Mouse (Mus musculus): ENCODE measurements around the gene Mrpl41.
"Not testable (repeated sequence)": the region's sequence is repeated elsewhere in the genome, so short reads cannot be mapped to it uniquely, and the experiment has no call there.

Mrpl41 gene

GRCm38 (mm10) chr2:24974906-24975703 lies at the start of gene Mrpl41:
TSS of gene Mrpl41 (minus strand) at chr2:24975098.
- peak; percentile 86 for DNase-seq (ENCODE audit: low spot score)

- no peak for DNase-seq (ENCODE audit: low spot score)
These were observed 47.8 kb upstream of the Mrpl41 start for GRCm38 (mm10) chr2:25022678-25023077.

- DNase-seq (ENCODE audit: low spot score): no peak
These were observed 33.4 kb upstream of the Mrpl41 start for GRCm38 (mm10) chr2:25008250-25008649.

- DNase-seq (ENCODE audit: low spot score): no peak
These were observed 31.9 kb upstream of the Mrpl41 start for GRCm38 (mm10) chr2:25006767-25007166.

- DNase-seq (ENCODE audit: low spot score): no peak
These were observed 29.3 kb upstream of the Mrpl41 start for GRCm38 (mm10) chr2:25003946-25004786.

- no peak for DNase-seq (ENCODE audit: low spot score)
These were observed 25.8 kb upstream of the Mrpl41 start for GRCm38 (mm10) chr2:25000544-25001235.

- no peak for DNase-seq (ENCODE audit: low spot score)
These were observed 21.6 kb upstream of the Mrpl41 start for GRCm38 (mm10) chr2:24996471-24996870.

- DNase-seq (ENCODE audit: low spot score): no peak
These were observed 20.4 kb upstream of the Mrpl41 start for GRCm38 (mm10) chr2:24995332-24995731.

- no peak for DNase-seq (ENCODE audit: low spot score)
These were observed 12.9 kb upstream of the Mrpl41 start for GRCm38 (mm10) chr2:24987762-24988161.

GRCm38 (mm10) chr2:24976960-24977359 lies 2.1 kb upstream of the Mrpl41 start:
- DNase-seq (ENCODE audit: low spot score): no peak

GRCm38 (mm10) chr2:24975704-24976297 lies 903 bp upstream of the Mrpl41 start, which contains the start of gene Pnpla7:
TSS of gene Pnpla7 (plus strand) at chr2:24976033.
- DNase-seq (ENCODE audit: low spot score): peak; percentile 19

- not testable (repeated sequence) for DNase-seq (ENCODE audit: low spot score)
These were observed 446 bp downstream of the Mrpl41 start for GRCm38 (mm10) chr2:24974452-24974851.

- no peak for DNase-seq (ENCODE audit: low spot score)
These were observed 4.5 kb downstream of the Mrpl41 start for GRCm38 (mm10) chr2:24970386-24970785.

GRCm38 (mm10) chr2:24962304-24963000 lies 12.4 kb downstream of the Mrpl41 start, which contains the start of gene Dph7:
TSS of gene Dph7 (plus strand) at chr2:24962400.
- DNase-seq (ENCODE audit: low spot score): peak; percentile 65

- no peak for DNase-seq (ENCODE audit: low spot score)
These were observed 14.0 kb downstream of the Mrpl41 start for GRCm38 (mm10) chr2:24960910-24961309.

- no peak for DNase-seq (ENCODE audit: low spot score)
These were observed 22.3 kb downstream of the Mrpl41 start for GRCm38 (mm10) chr2:24952537-24953055.

GRCm38 (mm10) chr2:24950189-24950535 lies 24.7 kb downstream of the Mrpl41 start:
- DNase-seq (ENCODE audit: low spot score): no peak

- DNase-seq (ENCODE audit: low spot score): peak; percentile 96
These were observed 25.3 kb downstream of the Mrpl41 start, which contains the start of gene Zmynd19 for GRCm38 (mm10) chr2:24949421-24950188. TSS of gene Zmynd19 (plus strand) at chr2:24949792.

- DNase-seq (ENCODE audit: low spot score): not testable (repeated sequence)
These were observed 30.6 kb downstream of the Mrpl41 start for GRCm38 (mm10) chr2:24944304-24944703.

- no peak for DNase-seq (ENCODE audit: low spot score)
These were observed 32.8 kb downstream of the Mrpl41 start for GRCm38 (mm10) chr2:24942092-24942491.

Data from ovary, postnatal 10 days (tissue).